Mouse (Mus musculus) left cerebral cortex, postnatal 10 days (tissue): ENCODE measurements around the gene Ncam2. TPM values are rescaled to one million over a fixed set of nuclear protein-coding genes. Genes with fewer than 3 reads are reported as not detected.

ENCODE experiments used
- DNase-seq, 2 experiments: peaks; one replicate each; pipeline ENCODE4 v3.0.0; 2021 to 2022; ENCODE audit warnings: low spot score in 2 of 2, mixed read lengths in 1 of 2; ENCODE audit errors: extremely low spot score in 1 of 2
- intact Hi-C: fragments of 180-260 bp; cut with DNase I; formaldehyde crosslinking; loops from one replicate; pipeline ENCODE4 v1.15.1; 2025
- total RNA-seq, 2 experiments: library from RNA; stranded (reverse); gene quantifications; 2 replicates each; pipeline ENCODE4 v1.2.3; 2021

Ncam2 gene
- total RNA-seq, 2 experiments from 2014 or later = 95.1 to 103 TPM

DNA sequence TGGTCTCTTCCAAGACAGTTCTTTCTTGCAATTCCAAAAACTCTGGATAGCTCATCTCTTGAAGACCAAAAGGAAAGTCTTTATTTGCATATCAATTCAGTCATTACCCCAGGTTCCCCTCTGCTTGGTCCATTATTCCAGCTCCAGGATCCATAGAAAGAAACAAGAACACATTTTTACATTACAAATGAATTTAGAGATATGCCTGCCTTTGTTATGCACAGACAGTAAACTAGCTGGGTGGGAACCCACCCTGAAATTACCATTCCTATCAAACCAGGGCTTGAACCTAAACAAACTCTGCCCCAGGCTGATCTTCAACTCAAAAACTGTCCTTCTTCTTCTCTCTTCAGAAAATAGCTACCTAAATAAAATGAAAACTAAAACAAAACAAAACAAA lies 280.6 kb downstream of the Ncam2 start:
- intact Hi-C loops = no loop called here
- no peak for DNase-seq

- DNase-seq = no peak
- intact Hi-C loops = no loop called here
Observed at GRCm38 (mm10) chr16:81496111-81496510, 295.6 kb downstream of the Ncam2 start.

DNA sequence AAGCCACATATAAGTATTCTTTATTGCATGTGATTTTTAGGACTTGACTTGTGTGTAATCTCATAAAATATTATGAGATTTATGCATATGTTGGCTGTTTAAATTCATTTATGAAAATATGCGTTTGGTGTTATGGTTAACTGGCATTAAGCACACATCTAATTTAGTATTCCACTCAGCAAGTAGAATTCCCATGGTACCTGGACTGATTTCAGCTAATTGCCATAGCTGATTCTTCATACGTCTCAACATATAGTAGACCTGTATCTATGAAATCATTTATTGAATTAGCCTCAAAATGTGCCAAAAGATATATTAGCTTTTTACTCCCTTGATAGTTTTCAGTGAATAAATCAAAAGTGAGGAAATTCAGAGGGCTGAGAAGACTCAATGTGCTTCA lies 302.1 kb downstream of the Ncam2 start:
- intact Hi-C loops = no loop called here
- no peak for DNase-seq

- DNase-seq = no peak
- intact Hi-C loops = no loop called here
Observed at GRCm38 (mm10) chr16:81536230-81536629, 335.7 kb downstream of the Ncam2 start.

- intact Hi-C loops = no loop called here
- DNase-seq = no peak
Observed at GRCm38 (mm10) chr16:81587565-81588107, 387.1 kb downstream of the Ncam2 start.

GRCm38 (mm10) chr16:81623276-81623675 lies 422.8 kb downstream of the Ncam2 start:
- no peak for DNase-seq
- intact Hi-C loops = no loop called here

DNA sequence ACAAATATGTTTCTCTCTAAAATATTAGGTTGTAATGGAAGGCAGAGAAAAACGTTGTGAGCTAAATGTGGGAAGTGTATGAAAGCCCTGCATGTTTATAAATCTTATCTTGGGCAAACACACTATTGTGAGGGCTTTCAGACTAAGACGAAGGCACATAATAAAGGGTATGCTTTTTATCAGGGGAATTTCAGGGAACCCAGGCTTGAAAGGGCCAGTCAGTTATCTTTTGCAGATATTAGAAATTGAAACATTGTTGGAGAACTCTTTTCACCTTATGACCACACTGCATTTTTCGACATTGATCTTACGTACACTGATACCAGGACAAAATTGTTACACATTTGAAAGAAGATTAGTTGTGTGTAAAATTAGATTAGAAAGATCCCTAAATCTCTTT lies 423.3 kb downstream of the Ncam2 start:
- no peak for DNase-seq
- intact Hi-C loops = no loop called here

DNA sequence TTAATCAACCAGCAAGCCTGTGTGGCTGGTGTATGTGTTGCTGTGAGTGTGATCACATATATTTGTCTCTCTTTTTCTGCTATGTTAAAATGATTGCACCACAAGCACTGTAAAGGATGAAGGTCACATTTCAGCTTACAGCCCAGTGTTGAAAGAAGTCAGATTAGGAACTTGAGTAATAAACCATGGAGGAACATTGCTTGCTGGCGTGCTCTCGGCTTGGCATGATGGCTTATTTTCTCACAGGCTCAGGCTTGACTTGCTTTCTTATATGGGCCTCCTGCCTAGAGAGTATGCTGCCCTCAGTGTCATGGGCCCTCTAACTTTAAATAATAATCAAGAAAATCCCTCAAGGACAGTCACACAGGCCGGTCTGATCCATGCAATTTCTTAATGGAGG lies 449.8 kb downstream of the Ncam2 start:
- intact Hi-C loops = no loop called here
- DNase-seq = no peak

GRCm38 (mm10) chr16:81651550-81651949 lies 451.1 kb downstream of the Ncam2 start:
- DNase-seq = no peak
- intact Hi-C loops = no loop called here

GRCm38 (mm10) chr16:81656550-81656949 lies 456.1 kb downstream of the Ncam2 start:
- no peak for DNase-seq
- intact Hi-C loops = no loop called here

GRCm38 (mm10) chr16:81673866-81674265 lies 473.4 kb downstream of the Ncam2 start:
- no peak for DNase-seq
- intact Hi-C loops = no loop called here

DNA sequence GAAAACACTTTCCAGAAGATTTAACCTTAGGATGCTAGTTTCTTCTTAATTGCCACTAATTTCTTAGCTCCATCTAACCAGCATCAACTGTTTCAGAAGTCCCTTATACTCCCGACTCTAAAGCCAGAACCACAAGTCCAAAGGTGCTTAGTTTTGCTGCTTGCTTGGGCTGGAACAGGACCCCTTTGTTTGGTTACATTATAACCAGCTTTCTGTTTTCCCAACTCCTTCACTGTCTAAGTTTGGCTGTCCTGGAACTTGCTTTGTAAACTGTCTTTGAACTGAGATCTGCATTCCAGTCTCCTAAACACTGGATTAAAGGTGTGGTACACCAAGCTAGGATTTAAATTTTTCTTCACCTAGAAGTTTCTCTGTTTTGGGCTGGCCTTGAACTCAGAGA lies 475.0 kb downstream of the Ncam2 start:
- intact Hi-C loops = no loop called here
- DNase-seq = no peak
